Mouse (Mus musculus) stomach, embryonic 16.5 days (tissue): Measurements from ENCODE around the gene Pnpla3. TPM values are rescaled to one million over a fixed set of nuclear protein-coding genes. Genes with fewer than 3 reads are reported as not detected.

Experiments used
- ATAC-seq: fragments of 200-750 bp; cut with Nextera tagmentation; 2 replicates; pipeline ENCODE4 v1.8.0; 2017; ENCODE audit warnings: moderate number of reproducible peaks, moderate TSS enrichment; ENCODE audit not compliant: insufficient read depth, low FRiP score
- H3K27ac ChIP-seq: fragments of 300-500 bp; sonication (generic); 2 replicates; pipeline ENCODE4 v1.5.1; 2014; ENCODE audit warnings: low read length
- H3K27me3 ChIP-seq: fragments of 300-500 bp; sonication (generic); 2 replicates; pipeline ENCODE4 v1.6.1; 2014; ENCODE audit warnings: low read length, control low read depth, mixed read lengths; ENCODE audit not compliant: control insufficient read depth, insufficient read depth
- H3K36me3 ChIP-seq: fragments of 300-500 bp; sonication (generic); 2 replicates; pipeline ENCODE4 v1.6.1; 2014; ENCODE audit warnings: low read length; ENCODE audit not compliant: control insufficient read depth, insufficient read depth
- H3K4me1 ChIP-seq: fragments of 300-500 bp; sonication (generic); 2 replicates; pipeline ENCODE4 v1.6.1; 2014; ENCODE audit warnings: low read length, control low read depth, mixed read lengths; ENCODE audit not compliant: control insufficient read depth, insufficient read depth
- H3K4me2 ChIP-seq: fragments of 300-500 bp; sonication (generic); 2 replicates; pipeline ENCODE4 v1.6.1; 2014; ENCODE audit warnings: low read depth, low read length, mixed read lengths
- H3K4me3 ChIP-seq: fragments of 300-500 bp; sonication (generic); replicated peaks from 2 replicates; pipeline ENCODE4 v1.5.1; 2014; ENCODE audit warnings: mild to moderate bottlenecking, low read length
- H3K9ac ChIP-seq: fragments of 300-500 bp; sonication (generic); 2 replicates; pipeline ENCODE4 v1.6.1; 2014; ENCODE audit warnings: low read length
- H3K9me3 ChIP-seq: fragments of 300-500 bp; sonication (generic); replicated peaks from 2 replicates; pipeline ENCODE4 v1.6.1; 2016; ENCODE audit warnings: low read length, control low read depth; ENCODE audit not compliant: control insufficient read depth
- WGBS: fragments of 180-500 bp; shearing (Covaris S2); extraction: QIAGEN DNeasy Blood & Tissue Kit; methylation state at CpG from one replicate; pipeline ENCODE4 v1.1.7; 2014; 5-methylcytosine and 5-hydroxymethylcytosine counted together
- polyA plus RNA-seq: library from polyadenylated mRNA; unstranded; fragments of >200 nt; fragmentation: Nextera tagmentation; extraction: Ambion mirVana; gene quantifications from 2 replicates; pipeline ENCODE4 v1.2.1, GENCODE M21; 2015

Gene Pnpla3
- polyA plus RNA-seq, 1 experiment from 2014 or later = 1.3 TPM

- no peak overlapping the region for H3K4me2 ChIP-seq
- no peak overlapping the region for H3K9ac ChIP-seq
- H3K27me3 ChIP-seq = no peaks in the 10 kb centered on the region
- peaks cover 7% of the 10 kb centered on the region for H3K4me1 ChIP-seq
- no peaks in the 10 kb centered on the region for H3K9me3 ChIP-seq
- H3K36me3 ChIP-seq = peaks cover 24% of the 10 kb centered on the region
- 74% methylated on average over 4 of the region's 4 CpGs for WGBS
- ATAC-seq = no peak
- H3K27ac ChIP-seq = no peak overlapping the region
- H3K4me3 ChIP-seq = no peak overlapping the region
Observed at GRCm38 (mm10) chr15:84211564-84211963, 43.9 kb downstream of the Pnpla3 start.

GRCm38 (mm10) chr15:84212031-84212755, 44.6 kb downstream of the Pnpla3 start:
- H3K27ac ChIP-seq = no peak overlapping the region
- peaks cover 19% of the 10 kb centered on the region; the same call in 1 of the 2 replicates for H3K36me3 ChIP-seq
- H3K27me3 ChIP-seq = no peaks in the 10 kb centered on the region
- 47% methylated on average over 6 of the region's 6 CpGs for WGBS
- H3K4me2 ChIP-seq = no peak overlapping the region
- H3K4me1 ChIP-seq = peaks cover 8% of the 10 kb centered on the region
- no peak overlapping the region for H3K4me3 ChIP-seq
- no peaks in the 10 kb centered on the region for H3K9me3 ChIP-seq
- H3K9ac ChIP-seq = no peak overlapping the region
- peak; percentile 34; the same call in 1 of the 2 replicates for ATAC-seq

DNA sequence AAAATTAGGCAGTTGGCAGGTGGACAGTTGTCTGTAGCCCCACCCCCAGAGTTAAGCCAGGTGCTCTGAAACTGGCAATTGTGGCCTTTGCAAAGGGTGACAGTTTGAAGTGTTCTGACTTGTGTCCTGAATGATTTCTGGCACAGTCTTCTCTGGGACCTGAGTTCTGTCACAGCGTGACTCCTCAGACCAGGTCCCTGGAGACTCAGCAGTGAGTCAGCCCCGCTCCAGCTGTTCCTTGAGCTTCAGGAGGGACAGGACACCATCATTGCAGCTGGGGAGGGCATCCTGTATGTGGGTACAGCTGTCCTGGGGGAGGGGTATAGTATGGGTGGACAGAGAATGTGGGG, 45.1 kb downstream of the Pnpla3 start:
- WGBS = 90% methylated on average over 2 of the region's 2 CpGs
- Histone ChIP-seq H3K4me2 (no peak overlapping the region), H3K9me3 (no peaks in the 10 kb centered on the region), H3K4me1 (peaks cover 8% of the 10 kb centered on the region), H3K36me3 (peaks cover 19% of the 10 kb centered on the region; the same call in 1 of the 2 replicates), H3K27ac (no peak overlapping the region), H3K27me3 (no peaks in the 10 kb centered on the region), H3K9ac (no peak overlapping the region), H3K4me3 (no peak overlapping the region)
- no peak for ATAC-seq

GRCm38 (mm10) chr15:84213162-84213739, 45.6 kb downstream of the Pnpla3 start:
- Histone ChIP-seq H3K4me1 (peaks cover 10% of the 10 kb centered on the region), H3K4me3 (no peak overlapping the region), H3K4me2 (no peak overlapping the region), H3K9ac (no peak overlapping the region), H3K27ac (no peak overlapping the region), H3K36me3 (peaks cover 19% of the 10 kb centered on the region; the same call in 1 of the 2 replicates), H3K27me3 (no peaks in the 10 kb centered on the region), H3K9me3 (no peaks in the 10 kb centered on the region)
- no peak for ATAC-seq
- WGBS = 93% methylated on average over 6 of the region's 6 CpGs

DNA sequence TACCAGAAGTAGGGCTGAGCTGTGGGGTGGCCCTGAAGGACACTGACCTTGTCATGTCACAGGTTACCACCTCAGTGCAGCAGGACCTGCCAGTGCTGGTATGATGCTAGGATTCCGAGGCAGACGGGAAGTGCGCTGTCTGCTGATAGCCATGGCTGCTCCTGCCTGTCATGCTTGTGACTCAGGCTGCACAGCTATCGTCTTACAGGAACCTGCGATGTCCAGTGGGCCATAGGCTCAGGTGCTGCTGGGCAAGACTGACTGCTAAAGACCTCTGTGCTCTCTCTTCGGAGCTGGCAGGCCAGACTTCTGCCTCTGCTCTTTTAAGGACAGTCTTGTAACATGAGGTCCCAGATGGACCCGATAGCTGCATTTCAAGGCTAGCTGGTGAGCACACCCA, 46.8 kb downstream of the Pnpla3 start:
- whole genome bisulfite sequencing = 90% methylated on average over 7 of the region's 7 CpGs
- Histone ChIP-seq H3K27ac (no peak overlapping the region), H3K4me3 (no peak overlapping the region), H3K4me2 (no peak overlapping the region), H3K36me3 (peaks cover 15% of the 10 kb centered on the region; the same call in 1 of the 2 replicates), H3K27me3 (no peaks in the 10 kb centered on the region), H3K4me1 (peaks cover 14% of the 10 kb centered on the region), H3K9me3 (no peaks in the 10 kb centered on the region), H3K9ac (no peak overlapping the region)
- ATAC-seq = no peak

- Histone ChIP-seq H3K4me3 (no peak overlapping the region), H3K27me3 (no peaks in the 10 kb centered on the region), H3K9ac (no peak overlapping the region), H3K27ac (no peak overlapping the region), H3K36me3 (peaks cover 11% of the 10 kb centered on the region; the same call in 1 of the 2 replicates), H3K4me1 (peaks cover 14% of the 10 kb centered on the region), H3K4me2 (no peak overlapping the region), H3K9me3 (no peaks in the 10 kb centered on the region)
- ATAC-seq = no peak
- 77% methylated on average over 2 of the region's 2 CpGs for WGBS
Observed at GRCm38 (mm10) chr15:84215273-84215672, 47.6 kb downstream of the Pnpla3 start.

DNA sequence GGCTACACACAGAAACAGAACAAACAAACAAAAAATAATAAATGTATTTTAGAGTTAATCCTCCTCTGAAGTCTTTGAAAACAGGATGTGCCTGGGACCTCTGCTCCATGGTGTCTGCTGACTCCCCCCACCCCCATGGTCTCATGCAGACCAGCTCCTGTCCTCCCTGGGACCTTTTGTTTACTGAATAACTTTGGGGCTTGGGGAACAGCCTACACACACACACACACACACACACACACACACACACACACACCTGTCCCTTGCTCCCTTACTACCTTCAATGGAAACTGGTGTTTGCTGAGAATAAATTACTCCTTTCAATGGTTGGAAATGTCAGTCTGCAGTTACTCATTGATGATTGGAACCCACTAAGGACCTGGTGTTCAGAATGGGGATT, 48.4 kb downstream of the Pnpla3 start:
- no peak for ATAC-seq
- Histone ChIP-seq H3K4me1 (peaks cover 14% of the 10 kb centered on the region), H3K27me3 (no peaks in the 10 kb centered on the region), H3K4me3 (no peak overlapping the region), H3K27ac (no peak overlapping the region), H3K4me2 (no peak overlapping the region), H3K9ac (no peak overlapping the region), H3K36me3 (peaks cover 4% of the 10 kb centered on the region; the same call in 1 of the 2 replicates), H3K9me3 (no peaks in the 10 kb centered on the region)

GRCm38 (mm10) chr15:84216461-84217084, 48.9 kb downstream of the Pnpla3 start:
- H3K4me3 ChIP-seq = no peak overlapping the region
- H3K27ac ChIP-seq = no peak overlapping the region
- WGBS = 25% methylated on average over 7 of the region's 7 CpGs
- no peak overlapping the region for H3K9ac ChIP-seq
- H3K4me2 ChIP-seq = no peak overlapping the region
- H3K9me3 ChIP-seq = no peaks in the 10 kb centered on the region
- peaks cover 14% of the 10 kb centered on the region for H3K4me1 ChIP-seq
- ATAC-seq = no peak
- H3K36me3 ChIP-seq = no peaks in the 10 kb centered on the region
- H3K27me3 ChIP-seq = no peaks in the 10 kb centered on the region
